Mouse (Mus musculus): ENCODE measurements around the gene Gfi1b. TPM values are rescaled to one million over a fixed set of nuclear protein-coding genes. Genes with fewer than 3 reads are reported as not detected.

The Gfi1b gene
- total RNA-seq, 2 experiments from 2014 or later = not detected

DNA sequence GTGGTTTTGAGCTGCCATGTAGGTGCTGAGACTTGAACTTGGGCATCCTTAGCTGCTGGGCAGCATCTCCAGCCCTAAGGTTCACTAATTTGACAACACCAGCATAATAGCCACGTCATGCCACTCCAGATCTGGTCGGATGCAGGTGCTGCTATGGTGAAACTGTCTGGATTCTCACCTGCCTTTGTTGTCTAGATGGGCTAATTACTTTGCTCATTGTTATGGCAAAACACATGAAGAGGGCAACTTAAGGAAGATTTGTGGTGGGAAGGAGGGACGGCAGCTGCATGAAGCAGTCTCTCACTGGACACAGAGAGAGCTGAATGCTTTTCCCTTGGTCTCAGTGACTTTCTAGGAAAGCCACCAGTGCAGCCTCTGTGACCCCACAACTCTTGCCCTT, 4.3 kb upstream of the Gfi1b start:
- DNase-seq (ENCODE audit: low spot score in 2 of 2) = no peak
- intact Hi-C loops (cut with DNase I) = no loop called here

DNA sequence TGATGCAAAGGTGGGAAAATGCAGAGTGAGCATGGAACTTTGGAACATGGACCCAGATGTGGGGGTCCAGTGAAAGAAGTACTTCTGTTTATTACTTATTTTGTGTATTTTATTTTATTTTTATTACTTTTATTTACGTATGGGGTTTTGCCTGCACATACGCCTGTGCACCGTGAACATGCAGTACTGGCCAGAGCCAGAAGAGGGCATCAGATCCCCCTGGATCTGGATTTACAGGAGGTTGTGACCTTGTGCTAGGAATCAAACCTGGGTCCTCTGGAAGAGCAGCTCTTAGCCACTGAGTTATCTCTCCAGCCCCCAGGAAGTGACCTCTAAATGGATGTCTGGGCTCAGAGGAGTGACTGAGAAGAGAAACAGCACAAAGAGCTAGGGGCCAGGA, 3.1 kb upstream of the Gfi1b start:
- DNase-seq (ENCODE audit: low spot score in 2 of 2) = no peak
- intact Hi-C loops (cut with DNase I) = no loop called here

DNA sequence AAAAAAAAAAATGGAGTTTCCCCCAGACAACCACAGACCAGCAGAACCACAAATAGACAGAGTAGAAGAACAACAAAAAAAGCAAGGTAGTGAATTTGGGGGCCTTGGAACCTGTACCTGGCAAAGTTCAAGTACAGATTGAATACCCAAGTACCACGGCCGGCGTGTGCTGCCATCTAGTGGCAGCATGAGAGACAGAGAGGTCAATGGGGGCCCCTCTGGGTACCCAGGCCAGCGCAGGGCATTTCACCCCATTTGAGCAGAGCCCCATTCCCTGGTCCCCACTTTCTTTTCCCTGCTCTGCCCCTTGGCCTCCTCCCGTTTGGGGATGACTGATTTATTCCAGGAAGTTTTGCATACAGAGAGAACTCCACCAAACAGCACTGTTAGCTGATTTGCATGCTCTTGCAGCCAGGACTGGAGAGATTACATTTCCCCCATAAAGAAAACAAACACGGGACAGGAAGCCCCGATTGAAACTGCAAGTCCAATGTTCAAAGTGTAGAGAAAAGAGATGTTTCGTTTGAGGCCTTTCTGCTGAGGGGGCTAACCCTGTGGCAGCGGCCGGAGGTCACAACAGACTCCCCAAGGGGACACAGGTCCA, 841 bp upstream of the Gfi1b start:
- intact Hi-C loops (cut with DNase I) = no loop called here

DNA sequence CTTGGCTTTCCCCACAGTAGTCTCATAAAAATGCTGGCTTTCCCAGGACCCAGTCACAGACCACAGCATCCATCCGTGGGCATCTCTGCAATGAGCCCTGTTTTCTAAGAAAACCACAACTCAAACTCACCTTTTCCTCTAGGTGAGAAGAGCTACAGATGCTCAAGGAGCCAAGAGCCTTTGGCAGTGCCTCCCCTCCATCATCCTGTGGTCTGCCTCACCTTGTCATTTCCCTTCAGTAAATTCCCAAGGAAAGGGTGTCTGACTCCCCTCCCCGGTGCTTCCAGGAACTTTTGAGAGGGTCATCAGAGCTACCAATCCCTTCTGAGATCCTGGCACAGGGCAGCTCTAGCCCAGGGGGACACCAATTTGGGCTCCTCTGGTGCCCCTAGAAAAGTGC, 671 bp downstream of the Gfi1b start:
- DNase-seq (ENCODE audit: low spot score in 2 of 2) = no peak
- intact Hi-C loops (cut with DNase I) = no loop called here

More for the DNA sequence above, 841 bp upstream of the Gfi1b start:
- peak in 1 of 2 experiments; percentile 19 for DNase-seq (ENCODE audit: low spot score in 2 of 2)

DNA sequence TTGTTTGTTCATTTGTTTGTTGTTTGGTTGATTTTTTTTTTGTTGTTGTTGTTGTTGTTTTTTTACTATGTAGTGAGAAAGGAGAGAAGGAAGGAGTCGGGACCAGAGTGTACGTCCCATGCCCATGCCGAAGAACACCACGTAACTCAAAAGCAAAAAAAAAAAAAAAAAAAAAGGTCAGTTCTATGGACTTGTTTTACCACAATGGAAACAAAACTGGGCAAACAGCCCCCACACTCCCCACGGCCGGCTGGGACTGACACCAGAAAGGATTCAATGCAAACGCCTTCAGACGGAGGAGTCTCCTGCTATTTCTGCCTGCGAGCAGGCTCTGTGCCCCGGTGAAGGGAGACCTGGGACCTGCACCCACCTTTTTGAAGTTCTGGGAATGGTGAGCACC, 1.3 kb downstream of the Gfi1b start:
- intact Hi-C loops (cut with DNase I) = no loop called here

DNA sequence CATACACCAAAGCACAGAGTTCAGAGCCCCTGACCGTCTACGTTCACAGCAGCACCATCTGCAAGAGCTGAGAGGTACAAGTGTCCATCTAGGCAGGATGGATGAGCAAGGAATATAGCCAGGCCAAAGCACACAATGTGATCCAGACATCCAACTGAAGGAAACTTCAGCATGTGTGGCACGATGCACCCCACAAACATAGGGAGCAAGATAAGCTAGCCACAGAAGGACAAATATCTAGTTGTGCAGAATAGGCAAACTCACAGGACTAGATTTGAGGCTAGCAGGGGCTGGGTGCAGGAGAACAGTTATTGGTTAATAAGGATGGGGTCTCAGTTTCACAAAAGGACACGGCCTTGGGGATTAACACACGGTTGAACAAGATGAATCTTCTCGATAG, 2.4 kb downstream of the Gfi1b start:
- intact Hi-C loops (cut with DNase I) = no loop called here
- no peak for DNase-seq (ENCODE audit: low spot score in 2 of 2)

More for the DNA sequence above, 1.3 kb downstream of the Gfi1b start:
- DNase-seq (ENCODE audit: low spot score in 2 of 2) = no peak

DNA sequence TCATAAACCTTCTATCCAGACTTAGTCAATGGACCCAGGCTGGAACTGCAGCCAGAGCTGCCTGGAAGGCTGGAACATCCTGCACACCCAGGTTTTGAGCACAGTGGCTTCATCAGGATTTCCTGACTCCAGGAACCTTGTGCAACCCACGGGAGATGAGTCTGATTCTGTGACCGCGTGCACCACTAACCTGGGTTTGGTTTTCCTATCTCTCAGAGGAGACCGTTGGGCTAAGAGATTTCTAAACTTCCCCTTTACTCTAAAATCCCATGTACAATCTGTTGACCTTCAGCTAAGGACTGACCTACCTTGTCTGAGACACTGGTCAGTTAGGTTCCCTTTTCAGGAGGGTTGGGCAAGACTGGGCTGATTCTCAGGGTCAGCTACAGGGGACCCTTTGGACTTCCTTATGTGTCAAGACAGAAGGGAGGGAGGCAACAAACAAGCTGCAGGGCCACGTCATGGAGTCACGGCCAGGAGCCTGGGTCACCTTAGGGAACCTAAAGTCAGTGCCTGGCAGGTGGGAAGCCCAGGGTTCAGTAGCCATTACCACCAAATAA, 2.9 kb downstream of the Gfi1b start:
- no peak for DNase-seq (ENCODE audit: low spot score in 2 of 2)
- intact Hi-C loops (cut with DNase I) = no loop called here

DNA sequence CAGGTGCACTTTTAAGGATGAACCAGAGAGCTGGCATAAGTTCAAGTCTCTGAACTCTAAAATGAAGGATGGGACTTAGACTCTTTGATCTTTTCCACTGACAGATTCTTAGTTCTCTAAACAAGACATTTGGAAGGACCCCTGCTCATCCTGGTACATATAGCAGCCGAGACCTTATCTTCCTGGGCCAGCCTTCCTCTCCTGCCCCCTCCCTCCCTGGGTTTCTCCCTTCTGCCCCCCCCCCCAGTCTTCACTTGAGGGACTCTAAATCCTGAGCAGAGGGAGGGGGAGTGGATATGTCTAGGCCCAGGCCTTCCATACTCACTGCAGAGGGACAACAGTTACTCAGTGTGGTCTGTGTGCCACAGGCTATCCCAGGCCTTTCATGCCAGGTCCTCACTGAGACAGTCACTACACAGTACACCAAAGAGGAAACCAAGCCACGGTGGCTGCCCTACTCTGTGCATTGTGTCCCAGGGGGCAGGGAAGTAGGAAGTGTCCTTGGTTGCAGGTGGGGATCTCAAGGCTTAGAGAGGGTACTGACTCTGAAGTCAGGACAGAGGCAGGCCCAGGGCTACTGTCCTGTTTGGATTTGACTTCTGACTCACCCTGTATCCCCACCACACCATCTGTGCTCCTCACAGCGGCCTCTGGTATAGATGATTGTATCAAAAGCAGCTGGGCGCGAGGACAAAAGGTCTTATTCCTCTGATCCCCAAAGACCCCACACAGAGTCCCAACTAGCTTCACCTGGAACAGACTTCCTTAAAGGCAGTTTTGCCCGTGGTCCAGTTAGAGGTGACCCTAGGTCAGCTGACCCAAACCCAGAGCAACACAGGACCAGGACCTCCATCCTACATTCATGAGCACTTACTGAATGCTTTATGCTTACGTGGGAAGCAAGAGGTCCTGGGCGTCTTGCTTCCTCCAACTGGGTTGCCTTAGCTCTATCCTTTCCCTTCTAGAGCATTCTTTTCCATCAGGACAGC, 4.0 kb downstream of the Gfi1b start:
- intact Hi-C loops (cut with DNase I) = no loop called here
- no peak for DNase-seq (ENCODE audit: low spot score in 2 of 2)

DNA sequence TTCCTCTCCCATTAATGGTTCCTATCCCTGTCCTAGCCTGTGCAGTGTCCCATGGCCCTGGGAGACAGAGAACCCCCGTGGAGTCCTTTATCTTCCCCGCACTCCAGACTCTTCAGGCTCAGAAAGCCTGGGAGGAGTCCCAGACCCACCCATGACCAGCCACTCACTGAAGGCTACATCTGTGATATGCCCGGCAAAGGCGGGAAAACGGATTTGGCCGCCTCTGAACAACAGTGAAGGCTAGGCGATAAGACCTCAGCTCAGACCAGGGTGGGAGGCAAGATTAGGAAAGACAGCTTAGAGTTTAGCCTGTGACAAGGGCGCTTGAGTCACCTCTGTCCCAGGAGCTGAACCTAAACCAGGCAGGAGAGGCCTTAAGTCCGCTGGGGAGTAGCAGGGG, 4.9 kb downstream of the Gfi1b start:
- intact Hi-C loops (cut with DNase I) = no loop called here
- no peak for DNase-seq (ENCODE audit: low spot score in 2 of 2)

DNA sequence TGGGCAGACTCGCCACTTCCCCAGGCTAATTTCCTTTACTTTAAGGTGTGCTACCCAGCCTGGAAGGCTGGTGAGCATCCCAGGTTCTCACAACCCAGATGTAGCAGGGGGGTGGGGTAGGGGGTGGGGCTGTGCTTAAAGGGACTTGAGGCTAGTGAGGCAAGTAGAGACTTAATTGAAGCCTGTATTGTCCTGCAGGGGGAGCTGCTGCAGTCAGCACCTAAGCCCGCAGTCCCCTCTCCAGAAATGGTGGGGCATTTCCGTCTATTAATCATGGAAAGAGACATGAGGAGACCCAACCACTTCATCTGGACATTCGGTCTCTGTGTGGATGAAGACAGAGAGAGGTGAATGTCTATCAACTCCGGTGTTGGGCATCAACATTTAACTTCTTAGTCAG, 5.4 kb downstream of the Gfi1b start:
- intact Hi-C loops (cut with DNase I) = no loop called here

DNA sequence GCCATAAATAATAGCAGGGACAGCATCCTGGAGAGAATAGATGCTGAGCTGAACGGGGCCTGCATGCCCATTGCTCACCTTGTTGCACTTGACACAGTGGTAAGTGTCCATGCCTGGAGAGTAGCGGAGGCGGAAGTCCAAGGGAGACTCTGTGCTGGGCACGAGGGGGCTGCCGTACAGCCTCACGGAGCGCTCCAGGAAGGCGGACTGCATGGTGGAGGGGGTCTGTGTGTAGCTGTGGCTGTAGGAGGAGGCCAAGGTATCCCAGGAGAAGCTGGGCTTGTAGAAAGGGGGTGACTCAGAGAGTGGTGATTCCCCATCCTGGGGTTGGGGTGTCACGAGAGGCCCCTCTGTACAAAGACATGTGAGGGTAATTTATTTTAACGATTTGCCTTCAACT, 8.2 kb downstream of the Gfi1b start:
- no peak for DNase-seq (ENCODE audit: low spot score in 2 of 2)
- intact Hi-C loops (cut with DNase I) = no loop called here

More for the DNA sequence above, 5.4 kb downstream of the Gfi1b start:
- no peak for DNase-seq (ENCODE audit: low spot score in 2 of 2)

DNA sequence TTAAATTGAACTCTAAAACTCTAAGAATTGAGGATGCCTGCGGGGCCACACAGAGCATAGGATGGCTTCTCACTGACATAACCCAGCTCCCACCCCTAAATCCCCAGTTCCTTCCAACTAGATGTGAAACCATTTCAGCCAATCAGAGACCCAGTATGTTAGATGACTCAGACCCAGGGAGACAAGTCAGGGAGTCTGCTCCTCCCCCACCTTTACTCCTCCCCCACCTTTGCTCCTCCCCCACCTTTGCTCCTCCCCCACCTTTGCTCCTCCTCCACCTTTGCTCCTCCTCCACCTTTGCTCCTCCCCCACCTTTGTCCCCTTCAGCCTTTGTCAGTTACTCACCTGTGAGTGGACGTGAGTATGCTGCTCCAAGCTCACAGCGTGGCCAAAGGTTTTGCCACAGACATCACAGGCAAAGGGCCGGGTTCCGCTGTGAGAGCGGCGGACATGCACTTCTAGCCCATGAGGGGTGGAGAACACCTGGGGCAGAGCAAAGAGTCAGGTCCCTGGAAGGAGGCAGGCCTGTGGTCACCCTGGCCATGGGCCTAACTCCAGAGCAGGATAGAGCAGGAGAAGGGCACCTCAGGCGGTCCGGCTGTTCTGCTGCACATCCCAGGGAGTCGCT, 9.2 kb downstream of the Gfi1b start:
- intact Hi-C loops (cut with DNase I) = no loop called here
- no peak for DNase-seq (ENCODE audit: low spot score in 2 of 2)

DNA sequence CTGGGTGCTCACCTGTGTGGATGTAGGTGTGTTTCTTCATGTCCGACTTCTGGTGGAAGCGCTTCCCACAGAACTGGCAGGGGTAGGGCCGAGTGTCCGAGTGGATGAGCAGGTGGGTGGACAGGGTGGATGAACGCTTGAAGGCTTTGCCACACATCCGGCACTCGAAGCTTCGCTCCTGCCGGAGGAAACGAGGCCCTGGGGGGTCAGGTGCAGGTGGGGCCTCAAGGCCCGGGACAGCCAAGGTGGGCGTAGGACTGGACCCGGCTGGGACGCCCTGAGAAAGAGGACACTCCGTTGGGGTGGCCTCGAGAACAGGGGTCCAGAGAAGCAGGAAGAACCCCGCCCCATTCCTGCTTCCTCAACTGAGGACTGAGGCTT, 10.4 kb downstream of the Gfi1b start:
- intact Hi-C loops (cut with DNase I) = no loop called here
- no peak for DNase-seq (ENCODE audit: low spot score in 2 of 2)

DNA sequence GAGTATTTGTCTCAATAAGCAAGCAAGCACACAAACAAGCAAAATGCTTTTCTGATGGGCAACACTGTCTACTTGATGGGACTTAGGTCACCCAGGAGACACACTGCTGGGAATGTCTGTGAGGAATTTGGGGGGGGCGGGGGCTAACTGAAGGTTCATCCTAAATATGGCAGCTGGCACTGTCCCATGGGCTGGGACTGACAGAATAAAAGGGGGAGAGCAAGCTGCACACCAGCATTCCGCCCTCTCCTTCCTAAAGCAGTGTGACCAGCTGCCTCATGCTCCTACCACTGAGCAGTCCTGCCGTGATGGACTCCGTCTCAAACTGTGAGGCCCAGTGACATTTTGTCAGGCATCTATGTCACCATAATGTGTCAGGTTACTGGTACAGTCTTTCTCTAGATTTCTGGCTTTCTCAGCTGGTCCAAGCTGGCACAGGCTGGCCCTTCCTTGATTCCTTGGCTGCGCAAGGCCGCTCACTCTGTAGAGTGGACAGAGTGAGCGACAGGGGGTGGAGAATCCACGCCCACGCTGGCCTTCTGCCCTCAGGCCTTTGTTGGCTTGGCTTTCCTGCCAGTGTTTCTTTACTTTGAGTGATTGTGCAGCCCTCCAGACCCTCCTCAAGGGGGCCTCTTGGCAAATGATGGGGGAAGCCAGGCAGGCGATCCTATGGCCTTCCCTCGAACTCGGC, 10.9 kb downstream of the Gfi1b start:
- intact Hi-C loops (cut with DNase I) = no loop called here
- DNase-seq (ENCODE audit: low spot score in 2 of 2) = no peak

DNA sequence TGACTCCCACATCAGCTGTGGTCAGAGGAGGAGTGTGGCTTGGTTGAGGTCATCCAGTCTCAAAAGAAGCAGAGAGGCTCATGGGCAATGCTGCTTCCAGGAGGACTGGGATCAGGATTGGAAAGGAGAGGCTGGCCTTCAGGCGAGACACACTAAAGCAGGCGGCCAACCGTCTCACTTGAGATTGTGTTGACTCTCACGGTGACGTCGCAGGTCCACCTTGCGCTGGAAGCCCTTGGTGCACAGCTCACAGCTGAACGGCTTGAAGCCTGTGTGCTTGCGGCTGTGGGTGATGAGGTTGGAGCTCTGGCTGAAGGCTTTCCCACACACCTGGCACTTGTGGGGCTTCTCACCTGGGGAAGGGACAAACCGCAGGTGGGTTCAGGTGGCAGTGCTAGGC, 11.9 kb downstream of the Gfi1b start:
- DNase-seq (ENCODE audit: low spot score in 2 of 2) = no peak
- intact Hi-C loops (cut with DNase I) = no loop called here

DNA sequence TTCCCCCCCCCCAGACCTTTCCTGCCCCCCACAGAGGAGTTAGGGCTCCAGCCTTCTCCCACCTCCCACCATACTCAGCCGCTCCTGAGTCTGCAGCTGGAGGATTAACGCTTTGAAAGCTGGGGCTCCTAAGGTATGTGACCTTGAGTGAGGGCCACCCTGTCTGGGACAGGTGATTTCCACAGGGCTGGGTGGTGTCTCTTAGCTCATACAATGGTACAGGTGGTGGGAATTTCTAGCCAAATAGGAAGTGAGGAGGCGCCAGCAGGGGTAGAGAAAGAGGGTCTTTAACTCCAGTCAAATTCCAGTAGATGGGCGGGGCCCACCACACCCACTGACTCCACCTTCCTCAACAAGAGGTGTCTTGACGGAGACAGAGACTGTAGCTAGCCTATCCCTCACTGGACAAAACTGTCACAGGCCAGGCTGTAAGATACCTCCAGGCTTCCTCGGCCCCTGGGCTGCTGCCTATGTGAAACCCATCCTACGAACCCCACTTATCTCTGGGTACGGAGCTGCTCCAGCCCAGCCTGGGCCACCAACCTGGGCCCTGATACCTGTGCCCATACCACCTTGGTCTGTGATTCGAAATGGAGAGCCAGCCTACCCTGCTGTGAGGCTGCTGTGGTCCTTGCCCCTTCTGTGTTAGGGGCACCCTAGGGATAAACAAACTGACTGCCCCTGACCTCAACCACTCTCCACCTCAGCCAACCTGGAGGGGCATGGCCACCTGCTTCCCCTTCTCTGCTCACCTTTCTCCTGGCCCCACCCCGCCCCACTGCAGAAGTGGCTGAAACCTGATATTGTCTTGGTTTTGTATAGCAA, 14.2 kb downstream of the Gfi1b start:
- DNase-seq (ENCODE audit: low spot score in 2 of 2) = no peak
- intact Hi-C loops (cut with DNase I) = no loop called here

DNA sequence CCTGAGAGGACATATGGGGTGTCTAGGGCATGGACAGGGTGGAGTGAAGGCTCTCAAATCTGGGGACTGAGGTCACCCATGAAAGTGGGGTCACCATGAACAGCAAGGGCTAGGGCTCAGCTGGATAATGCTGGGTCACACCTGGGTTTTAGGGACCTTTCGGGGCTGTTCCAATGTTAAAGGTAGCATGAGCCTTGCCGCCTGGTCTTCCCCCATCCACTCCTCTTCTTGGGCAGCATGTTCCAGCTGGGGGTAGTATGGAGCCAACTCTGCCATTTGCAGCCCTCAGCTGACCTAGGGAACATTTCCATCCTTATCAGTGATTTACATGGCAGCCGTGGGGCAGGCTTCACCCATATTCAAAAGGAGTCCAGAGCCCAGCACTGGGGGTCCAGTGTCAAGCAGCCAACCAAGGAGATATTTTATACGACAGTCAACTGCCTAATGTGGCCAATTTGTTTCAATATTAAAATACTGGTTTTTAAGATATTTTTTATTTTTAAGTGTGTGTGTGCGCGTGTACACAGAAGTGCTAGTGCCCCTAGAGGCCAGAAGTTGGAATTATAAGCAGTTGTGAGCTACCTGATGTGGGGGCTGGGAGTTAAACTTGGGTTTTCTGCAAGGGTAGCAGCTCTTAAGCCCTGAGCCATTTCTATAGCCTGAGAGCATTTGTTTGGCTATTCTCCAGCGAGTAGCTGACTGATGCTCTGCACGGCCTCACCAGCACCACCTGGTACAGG, 15.0 kb downstream of the Gfi1b start:
- intact Hi-C loops (cut with DNase I) = no loop called here

More for the DNA sequence above, 15.0 kb downstream of the Gfi1b start:
- DNase-seq (ENCODE audit: low spot score in 2 of 2) = no peak
